Mouse (Mus musculus) kidney, adult 9 months (tissue): Measurements from ENCODE around the gene Vmn1r218.
A peak's percentile ranks its signal among the peaks of the same experiment; 100 is the strongest.
"Not testable (repeated sequence)": the region's sequence is repeated elsewhere in the genome, so short reads cannot be mapped to it uniquely, and the experiment has no call there.

Experiments
- DNase-seq: peaks from one replicate; pipeline ENCODE4 v3.0.0; 2022

Gene Vmn1r218

GRCm38 (mm10) chr13:23133099-23133498, at the start of gene Vmn1r218:
Gene Vmn1r218, plus strand, starts transcription at chr13:23133155.
- DNase-seq, result no peak

- DNase-seq, result no peak
Measured at GRCm38 (mm10) chr13:23094386-23094785, 38.6 kb upstream of the Vmn1r218 start.

- DNase-seq, result not testable (repeated sequence)
Measured at GRCm38 (mm10) chr13:23118126-23118525, 14.8 kb upstream of the Vmn1r218 start, which contains the start of gene Vmn1r217. Gene Vmn1r217, minus strand, starts transcription at chr13:23118226.

GRCm38 (mm10) chr13:23120611-23121010, 12.3 kb upstream of the Vmn1r218 start:
- DNase-seq, result no peak

- DNase-seq, result no peak
Measured at GRCm38 (mm10) chr13:23133501-23133900, 546 bp downstream of the Vmn1r218 start.

- no peak for DNase-seq
Measured at GRCm38 (mm10) chr13:23138880-23139279, 5.9 kb downstream of the Vmn1r218 start.

GRCm38 (mm10) chr13:23157848-23158247, 24.9 kb downstream of the Vmn1r218 start:
- DNase-seq, result peak; percentile 41

- no peak for DNase-seq
Measured at GRCm38 (mm10) chr13:23159012-23159411, 26.1 kb downstream of the Vmn1r218 start, which contains the start of gene Vmn1r219. Gene Vmn1r219, plus strand, starts transcription at chr13:23159312.

- DNase-seq, result not testable (repeated sequence)
Measured at GRCm38 (mm10) chr13:23166471-23166870, 33.5 kb downstream of the Vmn1r218 start.

GRCm38 (mm10) chr13:23187875-23188274, 54.9 kb downstream of the Vmn1r218 start, which contains the start of gene Vmn1r220:
Gene Vmn1r220, minus strand, starts transcription at chr13:23187975.
- DNase-seq, result no peak
